3 mouse cellular contexts compared by ENCODE assay signal in genomic region chr7:121029947-121030346, GRCm38 (mm10). TPM values are rescaled to one million over a fixed set of nuclear protein-coding genes. Genes with fewer than 3 reads are reported as not detected.
"Had no signal": no experiment of that assay in that cellular context is flagged by ENCODE, and none has a peak within 500 bp of the region (broad histone marks: within the 10 kb centered on the region; RNA-seq: fewer than 3 reads in every experiment).

No protein-coding gene starts in this region.

RNA-seq across cellular contexts. Expression of gene Mfsd13b, which starts 47.6 kb away (rescaled TPM):
- total RNA-seq: neutrophil, adult 5-6 weeks had no signal
- polyA plus RNA-seq: neural tube, embryonic 14.5 days; stomach, embryonic 14.5 days had no signal
